Mouse (Mus musculus): ENCODE results near the gene Ankrd33.

DNA sequence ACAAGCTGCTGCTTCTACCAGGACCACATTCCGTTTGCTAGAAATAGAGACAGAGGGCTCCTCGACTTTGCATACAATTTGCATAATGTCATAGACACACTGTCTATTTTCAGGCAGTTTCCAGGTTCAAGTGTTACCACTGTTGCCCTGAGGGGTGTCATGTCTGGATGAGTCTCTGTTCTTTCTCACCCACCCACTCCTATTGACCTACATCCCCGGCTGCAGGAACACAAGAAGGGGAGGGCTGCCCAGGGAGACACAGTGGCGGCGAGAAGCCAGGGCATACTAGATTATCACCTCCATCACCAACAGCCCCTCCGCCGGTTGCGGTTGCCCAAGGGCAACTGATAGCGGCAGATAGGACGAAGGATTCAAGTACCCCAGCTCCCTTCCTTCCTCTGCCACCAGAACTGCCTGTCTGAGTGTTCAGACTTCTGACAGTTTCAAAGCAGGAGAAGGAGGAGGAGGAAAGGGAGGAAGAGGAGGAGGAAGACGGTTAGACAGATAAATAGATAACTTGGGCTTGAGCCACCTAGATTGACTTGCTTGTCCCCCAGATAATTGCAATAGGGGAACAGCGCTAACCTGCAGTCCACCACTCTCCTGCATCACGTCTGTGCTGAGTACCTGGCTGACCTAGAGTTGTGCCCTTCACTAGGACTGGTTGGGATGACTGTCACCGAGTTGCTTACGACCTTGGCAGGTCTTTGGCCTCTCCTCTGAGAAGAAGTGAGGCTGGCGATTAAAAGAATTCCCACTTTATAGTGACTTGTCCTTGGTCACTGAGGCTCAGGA lies 31.8 kb downstream of the Ankrd33 start:
- no peak for TF ChIP-seq POLR2A (IDR thresholded peaks at IDR 0.05; ENCODE audit: low read depth, low read length)
- no peak for TF ChIP-seq CTCF (conservative IDR thresholded peaks at IDR 0.05; ENCODE audit: insufficient read depth, insufficient read length, low read depth, low read length)
